Mouse (Mus musculus): ENCODE results near the gene Larp4b. TPM values are rescaled to one million over a fixed set of nuclear protein-coding genes. Genes with fewer than 3 reads are reported as not detected.

The Larp4b gene
- polyA plus RNA-seq, 1 experiment, result 35.2 TPM

- no peak for TF ChIP-seq CTCF (IDR thresholded peaks at IDR 0.05; ENCODE audit: borderline replicate concordance, extremely low read depth, insufficient read depth, insufficient read length)
- TF ChIP-seq POLR2A (IDR thresholded peaks at IDR 0.05; ENCODE audit: borderline replicate concordance, extremely low read depth, insufficient read depth, insufficient read length, poor library complexity, severe bottlenecking), result no peak
- DNase-seq (ENCODE audit: low read depth), result no peak
Observed at GRCm38 (mm10) chr13:9082128-9082883, 11.4 kb upstream of the Larp4b start.

GRCm38 (mm10) chr13:9094186-9094980, 702 bp downstream of the Larp4b start:
- peak; percentile 31 for DNase-seq (ENCODE audit: low read depth)
- no peak for TF ChIP-seq POLR2A (IDR thresholded peaks at IDR 0.05; ENCODE audit: borderline replicate concordance, extremely low read depth, insufficient read depth, insufficient read length, poor library complexity, severe bottlenecking)
- no peak for TF ChIP-seq CTCF (IDR thresholded peaks at IDR 0.05; ENCODE audit: borderline replicate concordance, extremely low read depth, insufficient read depth, insufficient read length)

GRCm38 (mm10) chr13:9099289-9099688, 5.6 kb downstream of the Larp4b start:
- TF ChIP-seq POLR2A (IDR thresholded peaks at IDR 0.05; ENCODE audit: borderline replicate concordance, extremely low read depth, insufficient read depth, insufficient read length, poor library complexity, severe bottlenecking) (no peak), CTCF (IDR thresholded peaks at IDR 0.05; ENCODE audit: borderline replicate concordance, extremely low read depth, insufficient read depth, insufficient read length) (no peak)
- DNase-seq (ENCODE audit: low read depth), result no peak

- TF ChIP-seq CTCF (IDR thresholded peaks at IDR 0.05; ENCODE audit: borderline replicate concordance, extremely low read depth, insufficient read depth, insufficient read length) (no peak), POLR2A (IDR thresholded peaks at IDR 0.05; ENCODE audit: borderline replicate concordance, extremely low read depth, insufficient read depth, insufficient read length, poor library complexity, severe bottlenecking) (no peak)
Observed at GRCm38 (mm10) chr13:9100517-9100916, 6.8 kb downstream of the Larp4b start.

GRCm38 (mm10) chr13:9106246-9106645, 12.6 kb downstream of the Larp4b start:
- no peak for DNase-seq (ENCODE audit: low read depth)

More at GRCm38 (mm10) chr13:9100517-9100916, 6.8 kb downstream of the Larp4b start:
- no peak for DNase-seq (ENCODE audit: low read depth)

GRCm38 (mm10) chr13:9106992-9107858, 13.5 kb downstream of the Larp4b start:
- no peak for TF ChIP-seq POLR2A (IDR thresholded peaks at IDR 0.05; ENCODE audit: borderline replicate concordance, extremely low read depth, insufficient read depth, insufficient read length, poor library complexity, severe bottlenecking)
- TF ChIP-seq CTCF (IDR thresholded peaks at IDR 0.05; ENCODE audit: borderline replicate concordance, extremely low read depth, insufficient read depth, insufficient read length), result no peak
- no peak for DNase-seq (ENCODE audit: low read depth)

More at GRCm38 (mm10) chr13:9106246-9106645, 12.6 kb downstream of the Larp4b start:
- TF ChIP-seq CTCF (IDR thresholded peaks at IDR 0.05; ENCODE audit: borderline replicate concordance, extremely low read depth, insufficient read depth, insufficient read length) (no peak), POLR2A (IDR thresholded peaks at IDR 0.05; ENCODE audit: borderline replicate concordance, extremely low read depth, insufficient read depth, insufficient read length, poor library complexity, severe bottlenecking) (no peak)

- no peak for TF ChIP-seq CTCF (IDR thresholded peaks at IDR 0.05; ENCODE audit: borderline replicate concordance, extremely low read depth, insufficient read depth, insufficient read length)
- no peak for TF ChIP-seq POLR2A (IDR thresholded peaks at IDR 0.05; ENCODE audit: borderline replicate concordance, extremely low read depth, insufficient read depth, insufficient read length, poor library complexity, severe bottlenecking)
- no peak for DNase-seq (ENCODE audit: low read depth)
Observed at GRCm38 (mm10) chr13:9113735-9114134, 20.1 kb downstream of the Larp4b start.

- DNase-seq (ENCODE audit: low read depth), result no peak
- TF ChIP-seq CTCF (IDR thresholded peaks at IDR 0.05; ENCODE audit: borderline replicate concordance, extremely low read depth, insufficient read depth, insufficient read length) (no peak), POLR2A (IDR thresholded peaks at IDR 0.05; ENCODE audit: borderline replicate concordance, extremely low read depth, insufficient read depth, insufficient read length, poor library complexity, severe bottlenecking) (no peak)
Observed at GRCm38 (mm10) chr13:9120835-9121542, 27.3 kb downstream of the Larp4b start.

GRCm38 (mm10) chr13:9122045-9122444, 28.4 kb downstream of the Larp4b start:
- TF ChIP-seq CTCF (IDR thresholded peaks at IDR 0.05; ENCODE audit: borderline replicate concordance, extremely low read depth, insufficient read depth, insufficient read length) (no peak), POLR2A (IDR thresholded peaks at IDR 0.05; ENCODE audit: borderline replicate concordance, extremely low read depth, insufficient read depth, insufficient read length, poor library complexity, severe bottlenecking) (no peak)
- no peak for DNase-seq (ENCODE audit: low read depth)

GRCm38 (mm10) chr13:9125193-9125592, 31.5 kb downstream of the Larp4b start:
- DNase-seq (ENCODE audit: low read depth), result no peak
- TF ChIP-seq CTCF (IDR thresholded peaks at IDR 0.05; ENCODE audit: borderline replicate concordance, extremely low read depth, insufficient read depth, insufficient read length) (no peak), POLR2A (IDR thresholded peaks at IDR 0.05; ENCODE audit: borderline replicate concordance, extremely low read depth, insufficient read depth, insufficient read length, poor library complexity, severe bottlenecking) (no peak)
